ENCODE assay signal across 9 mouse cellular contexts in the genomic region with DNA sequence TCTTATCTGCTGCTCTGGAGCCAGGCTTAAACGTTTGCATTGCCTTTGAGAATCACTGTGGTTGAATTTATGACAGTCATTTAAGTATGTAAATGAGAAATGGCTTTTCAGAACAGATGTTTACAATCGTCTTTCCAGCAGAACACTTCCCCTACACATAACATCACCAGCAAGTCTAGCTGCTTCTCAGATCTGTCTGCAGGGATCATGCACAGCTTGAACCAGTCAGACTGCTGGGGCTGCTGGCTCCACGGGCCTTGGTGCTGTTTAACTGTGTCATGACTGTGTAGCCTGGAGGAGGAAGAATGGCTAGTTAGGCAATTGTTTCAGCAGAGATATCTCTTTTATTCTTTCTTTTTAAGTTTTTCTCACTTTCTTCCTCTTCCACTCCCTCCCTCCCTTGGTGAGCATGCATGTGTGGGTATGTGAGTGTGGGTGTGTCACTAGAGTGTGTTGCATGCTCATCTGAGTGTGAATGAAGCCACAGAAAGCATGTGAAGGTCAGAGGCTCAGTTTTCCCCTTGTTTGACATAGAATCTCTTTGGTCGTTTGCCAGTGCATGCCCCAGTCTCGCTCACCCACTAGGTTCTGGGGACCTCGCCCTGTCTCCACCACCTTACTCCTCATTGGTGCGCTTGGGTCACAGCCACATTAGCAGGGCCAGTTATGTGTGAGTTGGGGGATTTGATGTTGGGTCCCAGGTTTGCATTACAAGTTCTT. TPM values are rescaled to one million over a fixed set of nuclear protein-coding genes. Genes with fewer than 3 reads are reported as not detected.
DNase-seq lines count a peak whose midpoint lies in the region; ATAC-seq and TF ChIP-seq lines count a peak whose summit lies in the region.
"Had no signal": no experiment of that assay in that cellular context is flagged by ENCODE, and none has a peak within 500 bp of the region (broad histone marks: within the 10 kb centered on the region; RNA-seq: fewer than 3 reads in every experiment).

No protein-coding gene starts in this region.

- ATAC-seq in activated CD4-positive, CD25-positive, alpha-beta regulatory T cell, adult 4 months: no peak

- H3K9me3 ChIP-seq in heart, embryonic 10.5 days: no peaks in the 10 kb centered on the region

- H3K4me3 ChIP-seq in heart, embryonic 10.5 days: no peak overlapping the region
- no peak overlapping the region for H3K4me3 ChIP-seq in kidney, adult 2 months (ENCODE audit: insufficient read depth, low read depth, low read length)
- H3K4me3 ChIP-seq: erythroblast, embryonic 14.5 days had no signal

- H3K4me1 ChIP-seq in heart, embryonic 10.5 days: no peaks in the 10 kb centered on the region
- H3K4me1 ChIP-seq in kidney, adult 2 months (ENCODE audit: control insufficient read depth, insufficient read depth, low read length): no peaks in the 10 kb centered on the region

- TF ChIP-seq CTCF in kidney, adult 2 months (conservative IDR thresholded peaks at IDR 0.05; ENCODE audit: insufficient read depth, insufficient read length, low read depth, low read length): no peak

- DNase-seq in heart, adult 11 months: peak; percentile 87
- DNase-seq in heart, embryonic 10.5 days (ENCODE audit: low spot score): no peak
- peak; percentile 47 for DNase-seq in kidney, postnatal 14 days
- no peak for DNase-seq in kidney, adult 2 months
- peak; percentile 3 for DNase-seq in A20 (ENCODE audit: low read depth, low spot score)
- peak; percentile 51 for DNase-seq in heart, postnatal 4 days
- DNase-seq in left cerebral cortex, adult 9 months (ENCODE audit: low spot score in 2 of 2): no peak

- 68% methylated on average over 7 of the region's 7 CpGs for WGBS in heart, embryonic 10.5 days
- WGBS in kidney, adult 2 months: 52% methylated on average over 7 of the region's 7 CpGs

- H3K27me3 ChIP-seq in heart, embryonic 10.5 days (ENCODE audit: insufficient read depth, poor library complexity, severe bottlenecking): no peaks in the 10 kb centered on the region
- H3K27me3 ChIP-seq in kidney, adult 2 months (replicated peaks; ENCODE audit: control insufficient read depth, insufficient read depth, low read length): no peaks in the 10 kb centered on the region

- TF ChIP-seq POLR2A in kidney, adult 2 months (IDR thresholded peaks at IDR 0.05; ENCODE audit: low read depth, low read length): no peak

- H3K27ac ChIP-seq in heart, embryonic 10.5 days: no peak overlapping the region
- H3K27ac ChIP-seq in kidney, adult 2 months (ENCODE audit: insufficient read depth, low read depth, low read length): no peak overlapping the region

- peaks cover 15% of the 10 kb centered on the region for H3K36me3 ChIP-seq in heart, embryonic 10.5 days
- H3K36me3 ChIP-seq in kidney, adult 2 months (ENCODE audit: control insufficient read depth, insufficient read depth, low read length): no peaks in the 10 kb centered on the region

RNA-seq across cellular contexts. Expression of a gene that starts 33.5 kb away (rescaled TPM):
- polyA plus RNA-seq in heart, embryonic 10.5 days (2016; fragmentation: Nextera tagmentation; extraction: Ambion mirVana): 20.1 and 23.2 TPM in 2 replicates
- polyA plus RNA-seq in kidney, adult 2 months (2012; rRNA removed): 0.31 and 0.77 TPM in 2 replicates
- 1 to 10 TPM; 6.6 to 8.0 TPM for total RNA-seq in heart, postnatal 4 days (2021)
- polyA plus RNA-seq in activated CD4-positive, CD25-positive, alpha-beta regulatory T cell, adult 4 months (2017; shearing (Covaris generic)): 10 to 100 TPM; 12.7 to 15.4 TPM

Comparison
In these comparisons a context has a peak if more than half of its experiments do, and no peak if none do; other contexts are left out.
1. DNase-seq: peak in heart, adult 11 months (single experiment), kidney, postnatal 14 days (single experiment), A20 (single experiment) and heart, postnatal 4 days (single experiment); none in heart, embryonic 10.5 days (single experiment), kidney, adult 2 months (single experiment) and left cerebral cortex, adult 9 months (0 of 2).